ENCODE assay signal across 17 mouse cellular contexts in the genomic region with DNA sequence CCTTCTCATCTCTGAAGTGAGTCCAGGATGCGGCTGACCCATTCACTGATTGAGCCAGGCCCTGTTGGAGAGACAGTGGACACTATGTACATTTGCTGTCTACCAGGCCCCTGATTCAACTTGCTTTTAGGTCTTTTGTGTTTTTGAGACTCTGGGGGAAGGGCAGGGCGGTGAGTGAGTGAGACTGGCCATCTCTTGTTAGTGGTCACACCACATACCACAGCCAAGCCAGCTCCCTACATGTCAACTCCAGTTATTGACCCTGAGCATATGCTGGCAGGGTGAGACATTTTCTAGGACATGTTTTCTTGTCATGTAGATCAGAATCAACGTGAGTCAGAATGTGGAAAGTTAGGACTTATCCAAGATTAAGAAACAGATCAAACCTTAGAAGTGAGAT.
"Had no signal": no experiment of that assay in that cellular context is flagged by ENCODE, and none has a peak within 500 bp of the region (broad histone marks: within the 10 kb centered on the region; RNA-seq: fewer than 3 reads in every experiment).

No protein-coding gene starts in this region.

- H3K9me3 ChIP-seq: limb, embryonic 10.5 days; limb, embryonic 13.5 days; liver, embryonic 12.5 days; liver, embryonic 15.5 days; lung, embryonic 15.5 days; midbrain, embryonic 12.5 days; midbrain, embryonic 15.5 days; neural tube, embryonic 13.5 days had no signal

- ATAC-seq: liver, embryonic 12.5 days; midbrain, embryonic 15.5 days had no signal

- H3K4me2 ChIP-seq: limb, embryonic 13.5 days; liver, embryonic 12.5 days; liver, embryonic 15.5 days; lung, embryonic 15.5 days; midbrain, embryonic 12.5 days; midbrain, embryonic 15.5 days; neural tube, embryonic 13.5 days had no signal

- H3K36me3 ChIP-seq: limb, embryonic 10.5 days; limb, embryonic 13.5 days; liver, embryonic 12.5 days; liver, embryonic 15.5 days; lung, embryonic 15.5 days; midbrain, embryonic 12.5 days; midbrain, embryonic 15.5 days; neural tube, embryonic 13.5 days had no signal

- H3K27ac ChIP-seq: limb, embryonic 10.5 days; limb, embryonic 13.5 days; liver, embryonic 12.5 days; liver, embryonic 15.5 days; lung, embryonic 15.5 days; midbrain, embryonic 12.5 days; midbrain, embryonic 15.5 days; neural tube, embryonic 13.5 days had no signal

- DNase-seq: kidney, adult 18-20 months; kidney, adult 9 months; kidney, postnatal 14 days; kidney, postnatal 4 days; liver; lung, adult 18-20 months; lung, postnatal 10 days; lung, postnatal 36 days; thymus, postnatal 25 days had no signal

- H3K27me3 ChIP-seq: limb, embryonic 13.5 days; liver, embryonic 12.5 days; liver, embryonic 15.5 days; lung, embryonic 15.5 days; midbrain, embryonic 12.5 days; midbrain, embryonic 15.5 days; neural tube, embryonic 13.5 days had no signal

- H3K4me3 ChIP-seq: limb, embryonic 10.5 days; limb, embryonic 13.5 days; liver, embryonic 12.5 days; liver, embryonic 15.5 days; lung, embryonic 15.5 days; midbrain, embryonic 12.5 days; midbrain, embryonic 15.5 days; neural tube, embryonic 13.5 days had no signal

- H3K9ac ChIP-seq: limb, embryonic 13.5 days; liver, embryonic 12.5 days; liver, embryonic 15.5 days; lung, embryonic 15.5 days; midbrain, embryonic 12.5 days; midbrain, embryonic 15.5 days; neural tube, embryonic 13.5 days had no signal
